Mouse (Mus musculus): ENCODE measurements around the gene Il12rb1.
A peak's percentile ranks its signal among the peaks of the same experiment; 100 is the strongest.

Il12rb1 gene

DNA sequence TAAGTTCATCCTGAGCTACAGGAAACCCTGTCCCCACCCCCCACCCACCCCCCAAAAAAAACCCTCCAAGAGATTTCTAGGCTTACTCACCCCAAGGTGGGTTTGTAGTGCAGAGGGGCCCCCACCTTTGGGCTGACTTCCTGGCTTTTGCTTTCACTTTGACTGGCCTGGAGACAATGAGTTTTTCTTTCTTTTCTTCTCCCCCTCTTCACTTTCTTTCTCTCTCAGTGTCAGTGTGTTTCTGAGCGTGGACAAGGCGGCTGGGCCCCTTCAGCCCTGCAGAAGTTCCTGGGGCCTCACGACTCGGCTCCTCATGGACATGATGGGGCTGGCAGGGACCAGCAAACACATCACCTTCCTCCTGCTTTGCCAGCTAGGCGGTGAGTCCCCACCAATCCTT, at the start of gene Il12rb1:
Il12rb1 (plus strand) TSS at position 211 of the 400 bp plus-strand sequence.
- no peak for DNase-seq (ENCODE audit: low spot score in 2 of 2)

DNA sequence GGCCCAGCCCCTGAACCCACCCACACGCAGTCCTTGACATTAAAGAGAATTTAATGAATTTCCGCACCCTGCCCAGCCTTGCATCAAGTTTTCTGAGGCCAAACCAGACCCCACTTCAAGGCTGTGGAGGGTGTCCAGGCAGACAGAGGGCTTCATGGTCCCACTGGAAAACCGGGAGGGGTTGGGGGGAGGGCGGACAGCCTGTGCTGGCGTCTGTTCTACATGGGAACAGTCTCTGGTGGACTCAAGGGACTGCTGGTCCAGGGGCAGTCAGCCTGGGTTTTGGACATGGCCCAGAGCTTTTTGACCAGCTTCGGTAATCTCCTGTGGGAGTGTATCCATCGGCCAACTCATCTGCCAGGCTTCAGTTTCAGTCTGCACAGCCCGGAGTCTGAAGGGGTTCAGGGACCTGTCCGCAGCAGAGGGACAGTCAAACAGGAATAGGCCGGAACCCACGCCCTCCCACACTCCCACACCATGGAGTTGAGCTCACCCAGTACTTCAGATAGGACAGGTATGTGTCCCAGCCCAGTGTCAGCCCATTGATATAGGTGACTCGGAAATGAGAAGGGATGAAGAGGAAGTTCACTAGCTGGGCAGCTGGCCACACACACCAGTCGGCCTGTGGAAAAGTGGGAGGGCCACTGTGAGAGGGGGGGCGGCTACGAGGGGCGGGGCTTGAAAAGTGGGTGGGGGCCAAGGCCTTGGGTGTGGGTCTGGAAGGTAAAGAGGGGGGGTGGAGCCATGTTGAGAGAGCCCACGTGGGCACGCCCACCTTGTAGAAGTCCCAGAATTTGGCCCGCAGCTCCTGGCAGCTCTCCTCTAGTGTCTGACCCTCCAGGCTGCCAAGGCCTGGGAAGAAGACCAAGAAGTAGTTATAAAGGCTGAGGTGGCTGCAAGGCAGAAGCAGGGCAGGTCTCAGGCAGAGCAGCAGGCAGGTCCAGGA, 49.4 kb upstream of the Il12rb1 start:
- no peak for DNase-seq (ENCODE audit: low spot score in 2 of 2)

GRCm38 (mm10) chr8:70760350-70760749, 47.9 kb upstream of the Il12rb1 start:
- no peak for DNase-seq (ENCODE audit: low spot score in 2 of 2)

- peak; percentile 98 to 99 for DNase-seq (ENCODE audit: low spot score in 2 of 2)
Measured at GRCm38 (mm10) chr8:70760775-70761406, 47.4 kb upstream of the Il12rb1 start, which contains the start of gene Mpv17l2. TSS of gene Mpv17l2 (minus strand) at chr8:70760946.

DNA sequence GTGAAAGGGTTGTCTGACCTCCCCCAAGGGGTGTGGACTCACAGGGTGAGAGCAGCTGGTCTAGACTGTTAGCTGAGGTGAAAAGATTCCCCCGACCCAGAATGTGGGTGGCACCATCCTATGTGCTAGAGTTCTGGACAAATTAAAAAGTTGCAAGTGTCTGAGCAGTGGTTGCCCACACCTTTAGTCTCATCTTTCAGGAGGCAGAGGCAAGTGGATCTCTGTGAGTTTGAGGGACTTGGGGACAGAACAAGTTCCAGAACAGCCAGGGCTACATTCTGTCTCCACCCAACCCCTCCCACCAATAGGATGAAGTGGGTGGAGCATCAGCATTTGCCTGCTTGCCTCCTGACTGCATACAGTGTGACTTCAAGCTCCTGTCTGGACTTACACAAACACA, 46.1 kb upstream of the Il12rb1 start:
- peak; percentile 59 to 70 for DNase-seq (ENCODE audit: low spot score in 2 of 2)

GRCm38 (mm10) chr8:70763354-70763753, 44.9 kb upstream of the Il12rb1 start:
- DNase-seq (ENCODE audit: low spot score in 2 of 2) = peak; percentile 59 to 74

DNA sequence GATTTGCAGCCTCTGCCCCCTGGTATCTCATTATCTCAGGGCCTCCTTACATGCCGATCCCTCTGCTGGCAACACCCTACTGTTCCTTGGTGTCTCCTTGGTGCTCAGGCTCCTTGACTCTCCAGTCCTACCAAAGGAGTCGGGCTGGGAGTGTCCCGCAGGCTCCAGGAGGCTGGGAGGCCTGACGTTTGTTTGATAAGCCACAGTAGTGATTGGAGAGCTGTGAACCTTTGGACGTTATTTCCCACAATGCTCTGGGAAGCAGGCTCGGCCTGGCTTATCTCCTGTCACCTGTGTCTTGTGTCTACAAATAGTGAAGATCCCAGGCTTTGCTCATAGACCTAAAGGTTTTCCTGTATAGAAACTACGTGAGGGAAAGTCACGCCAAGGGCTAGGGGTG, 44.2 kb upstream of the Il12rb1 start:
- DNase-seq (ENCODE audit: low spot score in 2 of 2) = peak in 1 of 2 experiments; percentile 46

GRCm38 (mm10) chr8:70764676-70765075, 43.6 kb upstream of the Il12rb1 start:
- no peak for DNase-seq (ENCODE audit: low spot score in 2 of 2)

GRCm38 (mm10) chr8:70765329-70765728, 42.9 kb upstream of the Il12rb1 start:
- peak; percentile 59 to 69 for DNase-seq (ENCODE audit: low spot score in 2 of 2)

- peak; percentile 90 to 92 for DNase-seq (ENCODE audit: low spot score in 2 of 2)
Measured at GRCm38 (mm10) chr8:70765838-70766570, 42.2 kb upstream of the Il12rb1 start.

DNA sequence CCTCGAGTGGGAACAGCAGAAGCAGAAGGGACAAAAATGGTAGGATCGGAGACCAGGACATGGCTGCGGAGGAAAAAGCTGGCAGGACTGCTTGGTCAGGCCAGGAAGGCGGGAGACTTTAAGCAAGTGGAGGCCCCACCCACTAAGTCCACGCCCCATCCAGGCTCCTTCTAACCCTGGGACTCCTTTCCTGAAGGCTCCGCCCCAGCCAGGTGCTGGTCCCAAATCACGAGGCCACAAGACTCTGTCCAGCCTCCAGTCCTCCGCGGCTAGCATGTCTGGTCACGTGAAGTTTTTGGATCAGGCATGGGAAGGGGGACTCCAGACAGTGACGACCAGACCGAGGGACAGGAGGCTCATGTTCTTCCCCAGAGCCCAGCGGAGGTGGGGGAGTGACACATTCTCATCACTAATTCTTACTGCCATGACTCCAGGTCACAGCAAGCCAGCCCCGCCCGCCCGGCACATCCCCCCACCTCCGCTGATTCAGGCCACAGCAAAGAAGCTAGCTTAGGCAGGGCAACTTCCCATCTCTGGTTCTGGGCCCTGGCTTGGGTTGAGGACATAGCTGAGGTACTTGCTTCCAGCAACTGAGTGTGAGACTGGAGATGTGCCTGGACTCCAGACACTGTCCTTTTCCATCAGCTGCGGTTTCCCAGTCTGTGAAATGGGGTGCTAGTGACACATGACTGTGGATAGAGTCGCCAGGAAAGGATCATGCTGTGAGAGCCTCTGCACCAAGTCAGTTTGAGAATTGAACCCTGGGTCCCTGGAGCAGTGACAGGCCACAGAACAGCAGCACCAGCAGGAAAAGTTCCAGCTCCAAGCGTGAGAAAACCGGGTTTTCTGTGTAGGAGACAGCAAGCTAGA, 41.4 kb upstream of the Il12rb1 start:
- DNase-seq (ENCODE audit: low spot score in 2 of 2) = peak; percentile 78 to 83

DNA sequence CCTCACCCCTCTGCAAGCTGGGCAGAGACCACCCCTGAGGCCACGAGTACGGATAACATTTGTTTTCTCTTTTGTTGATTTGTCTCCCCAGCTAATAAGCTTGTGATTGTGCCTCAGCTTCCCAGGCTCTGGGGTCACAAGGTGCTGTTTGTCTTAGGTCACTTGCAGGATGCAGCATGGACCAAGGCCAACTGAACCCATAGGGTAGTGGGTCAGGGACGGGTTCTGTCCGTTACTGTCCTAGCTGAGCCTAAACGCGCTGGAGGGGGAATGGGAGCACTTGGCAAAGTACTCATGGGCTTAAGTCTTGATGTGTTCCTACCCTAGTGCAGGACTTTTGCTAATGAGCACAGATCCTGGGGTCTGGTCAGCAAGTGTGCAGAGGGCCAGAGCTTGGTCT, 40.7 kb upstream of the Il12rb1 start:
- no peak for DNase-seq (ENCODE audit: low spot score in 2 of 2)

GRCm38 (mm10) chr8:70768231-70768776, 39.9 kb upstream of the Il12rb1 start:
- DNase-seq (ENCODE audit: low spot score in 2 of 2) = peak; percentile 91 to 92

GRCm38 (mm10) chr8:70768956-70769355, 39.3 kb upstream of the Il12rb1 start:
- peak; percentile 54 to 66 for DNase-seq (ENCODE audit: low spot score in 2 of 2)

DNA sequence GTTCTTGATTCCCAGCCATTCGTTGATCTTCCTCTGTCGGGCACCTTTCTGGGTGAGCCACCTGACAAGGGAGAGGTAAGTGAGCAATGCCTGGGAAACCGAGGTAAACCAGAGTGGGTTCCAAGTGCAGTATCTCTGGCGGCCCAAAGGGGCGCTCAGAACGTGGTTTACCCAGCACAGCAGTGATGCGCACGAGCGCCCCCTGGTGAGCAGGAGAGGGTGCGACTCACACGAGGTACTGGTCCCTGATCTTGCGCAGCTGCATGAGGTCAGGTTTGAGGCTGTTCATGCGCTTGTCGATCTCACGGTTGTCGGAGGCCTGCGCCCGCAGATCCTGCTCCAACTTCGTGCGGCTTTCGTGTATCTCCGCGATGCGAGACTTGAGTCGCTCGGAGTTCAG, 38.9 kb upstream of the Il12rb1 start:
- DNase-seq (ENCODE audit: low spot score in 2 of 2) = peak; percentile 94 to 96

DNA sequence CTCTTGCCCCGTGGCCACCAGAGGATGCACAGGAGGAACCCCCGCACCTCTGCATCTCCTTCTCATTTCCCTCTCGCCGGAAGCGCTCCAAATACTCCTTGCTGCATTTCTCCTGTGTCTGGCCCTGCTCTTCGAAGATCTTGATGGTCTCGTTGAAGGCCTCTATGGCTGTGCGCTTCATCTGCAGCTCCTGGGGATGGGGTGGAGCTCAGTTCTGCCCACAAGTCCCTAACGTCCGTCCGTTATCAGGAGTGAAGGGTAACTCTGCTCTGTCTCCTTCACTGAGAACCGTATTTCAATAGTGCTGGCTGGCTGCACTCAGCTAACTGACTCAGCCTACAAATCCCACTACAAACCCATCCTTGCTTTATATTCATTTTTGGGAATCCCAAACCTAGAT, 38.4 kb upstream of the Il12rb1 start:
- DNase-seq (ENCODE audit: low spot score in 2 of 2) = no peak

- no peak for DNase-seq (ENCODE audit: low spot score in 2 of 2)
Measured at GRCm38 (mm10) chr8:70770748-70771147, 37.5 kb upstream of the Il12rb1 start.

DNA sequence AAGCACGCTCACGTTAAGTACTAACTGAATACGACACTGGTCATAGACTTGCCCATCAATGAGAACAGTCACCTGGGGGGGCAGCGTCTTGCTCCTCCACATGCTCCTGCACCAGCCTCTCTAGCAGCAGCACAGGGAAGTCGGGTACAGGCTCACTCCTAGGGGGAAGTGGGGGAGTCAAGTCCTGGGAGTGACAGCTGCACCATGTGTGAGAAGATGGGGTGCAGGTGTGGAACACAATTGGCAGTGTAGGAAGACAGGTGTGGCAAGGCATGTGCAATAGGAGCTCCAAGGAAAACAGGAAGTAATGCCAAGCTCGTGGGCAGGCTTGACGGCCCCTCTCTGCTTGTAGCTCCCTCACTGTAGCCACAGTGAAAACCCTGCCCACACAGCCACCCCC, 37.0 kb upstream of the Il12rb1 start:
- no peak for DNase-seq (ENCODE audit: low spot score in 2 of 2)

DNA sequence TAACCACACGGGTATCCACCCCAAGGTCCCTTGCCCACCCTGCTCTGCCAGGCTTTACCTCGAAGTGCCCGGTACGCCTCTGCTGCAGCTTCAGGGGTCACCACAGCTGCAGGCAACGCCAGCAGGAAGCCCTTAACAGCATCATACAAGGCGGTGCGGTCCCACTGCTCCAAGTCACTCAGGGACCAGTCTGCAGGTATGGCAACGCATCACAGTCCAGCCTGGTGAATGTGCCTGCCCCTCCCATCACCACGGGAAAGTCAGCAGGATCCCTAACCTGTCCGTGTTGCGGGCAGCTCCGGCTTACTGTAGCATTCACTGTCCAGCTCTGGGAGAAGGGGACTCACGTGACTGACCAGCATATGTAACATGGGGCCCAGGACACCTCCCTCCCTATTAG, 36.2 kb upstream of the Il12rb1 start:
- no peak for DNase-seq (ENCODE audit: low spot score in 2 of 2)

GRCm38 (mm10) chr8:70772890-70773289, 35.4 kb upstream of the Il12rb1 start:
- DNase-seq (ENCODE audit: low spot score in 2 of 2) = no peak

DNA sequence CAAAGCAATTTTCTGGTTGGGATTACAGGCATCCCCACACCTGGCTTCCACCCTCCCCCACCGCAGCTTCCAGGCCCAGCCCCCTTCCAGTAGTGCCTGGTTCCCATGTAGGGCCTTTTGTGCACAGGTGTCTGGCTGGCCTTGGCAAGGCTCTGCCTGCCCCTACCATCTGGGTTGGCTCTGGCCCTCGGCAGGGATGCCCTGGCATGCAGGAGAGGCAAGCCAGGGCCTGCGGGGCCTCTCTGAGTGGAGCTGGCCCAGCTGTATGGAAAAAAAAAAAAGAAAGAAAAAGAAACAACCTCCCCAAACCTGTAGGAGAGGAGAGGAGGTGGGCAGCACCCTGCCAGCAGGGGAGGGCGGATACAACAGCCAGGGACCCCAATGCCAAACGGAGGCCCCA, 34.8 kb upstream of the Il12rb1 start:
- DNase-seq (ENCODE audit: low spot score in 2 of 2) = no peak
